Mouse (Mus musculus): ENCODE results near the gene Epn2. TPM values are rescaled to one million over a fixed set of nuclear protein-coding genes. Genes with fewer than 3 reads are reported as not detected.

The Epn2 gene
- total and polyA plus RNA-seq, 3 experiments, result 7.2 to 13.8 (median 10.1) TPM

- no peaks in the 10 kb centered on the region for H3K9me3 ChIP-seq (replicated peaks; ENCODE audit: low read length)
- no peak overlapping the region for H3K9ac ChIP-seq (ENCODE audit: insufficient read depth, low read depth)
- H3K4me1 ChIP-seq (ENCODE audit: control insufficient read depth in 1 of 2, insufficient read depth in 2 of 2), result peaks cover 11 to 31% of the 10 kb centered on the region in 2 experiments
- no peaks in the 10 kb centered on the region for H3K27me3 ChIP-seq (replicated peaks)
- no peak overlapping the region for H3K27ac ChIP-seq (ENCODE audit: insufficient read depth, low read depth)
- no peak overlapping the region for H3K4me3 ChIP-seq (replicated peaks in 1 of 3; ENCODE audit: low read depth in 2 of 3, low read length in 2 of 3, poor library complexity in 1 of 3)
- no peak overlapping the region for H3K4me2 ChIP-seq (ENCODE audit: insufficient read depth, low read depth, poor library complexity, severe bottlenecking)
- dilution Hi-C loops (cut with MboI; ENCODE audit: extremely low pct_ligation_motif_present, extremely low pct_unique_long_range_greater_than_20kb, low sequenced_read_pairs), result no loop called here
- DNase-seq (ENCODE audit: extremely low read depth), result no peak
- H3K36me3 ChIP-seq (replicated peaks in 1 of 2; ENCODE audit: control insufficient read depth in 1 of 2, insufficient read depth in 1 of 2, low read length in 1 of 2), result peaks cover 43 to 58% of the 10 kb centered on the region in 2 experiments
- in situ Hi-C loops (cut with MboI; ENCODE audit: low pct_ligation_motif_present, low pct_unique_long_range_greater_than_20kb, low sequenced_read_pairs), result loop anchor here (5.0 kb wide), 1 partner anchor 44 kb away; no protein-coding TSS in a partner anchor
- 0 out of 2 replicates have a peak, but pooled peaks cover 2% of the 10 kb centered on the region for H3K79me2 ChIP-seq (replicated peaks; ENCODE audit: control insufficient read depth, extremely low read depth, insufficient read depth, poor library complexity, severe bottlenecking)
- TF ChIP-seq ZMIZ1 (IDR thresholded peaks at IDR 0.05; ENCODE audit: low read depth, low read length) (no peak), MAX (IDR thresholded peaks at IDR 0.05; ENCODE audit: low read length) (no peak), CHD2 (IDR thresholded peaks at IDR 0.05; ENCODE audit: low read length) (no peak), CTCF (conservative IDR thresholded peaks at IDR 0.05 in 1 of 2, IDR thresholded peaks at IDR 0.05 in 1 of 2; ENCODE audit: low read depth in 2 of 2, low read length in 2 of 2) (no peak), PAX5 (IDR thresholded peaks at IDR 0.05; ENCODE audit: low read length) (no peak), MXI1 (IDR thresholded peaks at IDR 0.05; ENCODE audit: low read depth, low read length) (no peak), UBTF (IDR thresholded peaks at IDR 0.05; ENCODE audit: low read depth, low read length) (no peak), JUN (IDR thresholded peaks at IDR 0.05; ENCODE audit: insufficient read depth, low read depth, low read length) (no peak), E2F4 (IDR thresholded peaks at IDR 0.05; ENCODE audit: insufficient replicate concordance, low read depth, low read length) (no peak), MAZ (IDR thresholded peaks at IDR 0.05; ENCODE audit: low read depth, low read length) (no peak), ZKSCAN1 (IDR thresholded peaks at IDR 0.05; ENCODE audit: borderline replicate concordance, low read depth, low read length) (no peak), ETS1 (conservative IDR thresholded peaks at IDR 0.05; ENCODE audit: low read depth, low read length) (no peak)
Observed at GRCm38 (mm10) chr11:61490944-61491520, 88.5 kb downstream of the Epn2 start.

DNA sequence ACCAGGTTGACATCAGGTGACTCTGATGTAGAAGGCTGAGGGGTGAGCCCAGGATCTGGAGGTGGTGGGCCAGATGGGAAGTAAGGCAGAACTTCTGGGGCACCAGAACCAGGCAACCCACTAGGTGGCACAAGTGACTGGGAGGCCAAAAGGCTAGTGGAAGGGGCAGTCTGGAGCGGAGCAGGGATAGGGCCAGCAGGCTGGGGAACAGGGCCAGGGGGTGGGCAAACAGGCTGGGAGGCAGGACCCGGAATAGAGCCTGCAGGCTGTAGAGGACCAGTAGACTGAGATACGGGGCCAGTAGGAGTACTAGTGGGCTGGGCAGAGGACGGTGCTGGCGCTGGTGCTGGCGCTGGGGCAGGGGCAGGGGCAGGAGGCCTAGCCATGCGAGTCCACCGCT is 89.6 kb downstream of the Epn2 start:
- Histone ChIP-seq H3K4me1 (ENCODE audit: control insufficient read depth in 1 of 2, insufficient read depth in 2 of 2) (peaks cover 11 to 25% of the 10 kb centered on the region in 2 experiments), H3K4me3 (replicated peaks in 1 of 3; ENCODE audit: low read depth in 2 of 3, low read length in 2 of 3, poor library complexity in 1 of 3) (no peak overlapping the region), H3K27me3 (replicated peaks) (no peaks in the 10 kb centered on the region), H3K27ac (ENCODE audit: insufficient read depth, low read depth) (no peak overlapping the region), H3K36me3 (replicated peaks in 1 of 2; ENCODE audit: control insufficient read depth in 1 of 2, insufficient read depth in 1 of 2, low read length in 1 of 2) (peaks cover 43 to 58% of the 10 kb centered on the region in 2 experiments), H3K9me3 (replicated peaks; ENCODE audit: low read length) (no peaks in the 10 kb centered on the region), H3K79me2 (replicated peaks; ENCODE audit: control insufficient read depth, extremely low read depth, insufficient read depth, poor library complexity, severe bottlenecking) (0 out of 2 replicates have a peak, but pooled peaks cover 2% of the 10 kb centered on the region), H3K4me2 (ENCODE audit: insufficient read depth, low read depth, poor library complexity, severe bottlenecking) (no peak overlapping the region), H3K9ac (ENCODE audit: insufficient read depth, low read depth) (no peak overlapping the region)
- in situ Hi-C loops (cut with MboI; ENCODE audit: low pct_ligation_motif_present, low pct_unique_long_range_greater_than_20kb, low sequenced_read_pairs) (loop anchor here (5.0 kb wide), 1 partner anchor 43 kb away; no protein-coding TSS in a partner anchor), dilution Hi-C loops (cut with MboI; ENCODE audit: extremely low pct_ligation_motif_present, extremely low pct_unique_long_range_greater_than_20kb, low sequenced_read_pairs) (no loop called here)
- DNase-seq (ENCODE audit: extremely low read depth), result no peak
- TF ChIP-seq UBTF (IDR thresholded peaks at IDR 0.05; ENCODE audit: low read depth, low read length) (no peak), CHD2 (IDR thresholded peaks at IDR 0.05; ENCODE audit: low read length) (no peak), PAX5 (IDR thresholded peaks at IDR 0.05; ENCODE audit: low read length) (no peak), E2F4 (IDR thresholded peaks at IDR 0.05; ENCODE audit: insufficient replicate concordance, low read depth, low read length) (no peak), EP300 (IDR thresholded peaks at IDR 0.05; ENCODE audit: low read length) (no peak), MXI1 (IDR thresholded peaks at IDR 0.05; ENCODE audit: low read depth, low read length) (no peak), ELF1 (IDR thresholded peaks at IDR 0.05; ENCODE audit: low read depth, low read length) (no peak), JUN (IDR thresholded peaks at IDR 0.05; ENCODE audit: insufficient read depth, low read depth, low read length) (no peak), ZMIZ1 (IDR thresholded peaks at IDR 0.05; ENCODE audit: low read depth, low read length) (no peak), TCF12 (IDR thresholded peaks at IDR 0.05; ENCODE audit: low read depth, low read length) (no peak), NELFE (IDR thresholded peaks at IDR 0.05; ENCODE audit: low read depth, low read length) (no peak), POLR2AphosphoS2 (IDR thresholded peaks at IDR 0.05; ENCODE audit: low read depth, low read length) (no peak), JUND (conservative IDR thresholded peaks at IDR 0.05; ENCODE audit: low read depth, low read length) (no peak), ZNF384 (IDR thresholded peaks at IDR 0.05; ENCODE audit: low read depth, low read length) (no peak), ZKSCAN1 (IDR thresholded peaks at IDR 0.05; ENCODE audit: borderline replicate concordance, low read depth, low read length) (no peak), BHLHE40 (IDR thresholded peaks at IDR 0.05; ENCODE audit: low read depth, low read length) (no peak)

All from CH12.LX (cell line).